Mouse (Mus musculus) G1E (cell line): ENCODE measurements around the gene Mfsd1. TPM values are rescaled to one million over a fixed set of nuclear protein-coding genes. Genes with fewer than 3 reads are reported as not detected.

Experiments used
- ATAC-seq: 2 replicates; pipeline ENCODE4 v1.8.0; 2016; ENCODE audit warnings: mild to moderate bottlenecking; ENCODE audit not compliant: insufficient number of reproducible peaks, poor library complexity, low FRiP score, severe bottlenecking; ENCODE audit errors: extremely low read depth
- DNase-seq: peaks from one replicate; pipeline ENCODE4 v3.0.0; 2012; ENCODE audit warnings: low spot score
- H3K27me3 ChIP-seq: 2 replicates; pipeline ENCODE4 v1.6.1; 2012; ENCODE audit warnings: mild to moderate bottlenecking, low read length, inconsistent platforms; ENCODE audit not compliant: insufficient read depth
- H3K36me3 ChIP-seq: replicated peaks from 2 replicates; pipeline ENCODE3; 2012; ENCODE audit warnings: mild to moderate bottlenecking, inconsistent platforms
- H3K4me1 ChIP-seq: 2 replicates; pipeline ENCODE4 v1.6.1; 2012; ENCODE audit warnings: low read depth, low read length, inconsistent platforms, mixed read lengths; ENCODE audit not compliant: insufficient read depth
- H3K4me3 ChIP-seq: 2 replicates; pipeline ENCODE4 v1.5.1; 2012; ENCODE audit warnings: low read depth, mild to moderate bottlenecking, inconsistent platforms, low read length, moderate library complexity, mixed read lengths
- H3K9me3 ChIP-seq: replicated peaks from 2 replicates; pipeline ENCODE4 v1.6.1; 2012; ENCODE audit warnings: inconsistent platforms
- CTCF ChIP-seq: IDR thresholded peaks from 2 replicates; pipeline ENCODE4 v1.5.1; 2012; ENCODE audit warnings: low read depth, low read length, inconsistent platforms, mixed read lengths
- GATA1 ChIP-seq: IDR thresholded peaks from 2 replicates; pipeline ENCODE4 v1.6.1; 2012; ENCODE audit warnings: borderline replicate concordance, low read length, inconsistent platforms, mixed read lengths
- GATA2 ChIP-seq: IDR thresholded peaks from 2 replicates; pipeline ENCODE4 v1.6.1; 2012; ENCODE audit warnings: low read depth, low read length, inconsistent platforms, borderline replicate concordance
- POLR2AphosphoS5 ChIP-seq: IDR thresholded peaks from 2 replicates; pipeline ENCODE4 v1.6.1; 2012; ENCODE audit warnings: low read depth, low read length, inconsistent platforms; ENCODE audit not compliant: insufficient replicate concordance
- TAL1 ChIP-seq: conservative IDR thresholded peaks from 2 replicates; pipeline ENCODE4 v1.6.1; 2012; ENCODE audit warnings: low read depth, low read length, inconsistent platforms, mixed read lengths
- polyA plus RNA-seq: library from polyadenylated mRNA; stranded (reverse); fragments of >175 nt; gene quantifications from 2 replicates; pipeline ENCODE4 v1.2.3, GENCODE M21; 2012
- total RNA-seq, 2 experiments: library from RNA; stranded (forward) in 1 of 2; stranded (reverse) in 1 of 2; fragments of 200-1000 nt in 1 of 2; fragments of >200 nt in 1 of 2; fragmentation: Nextera tagmentation in 1 of 2; gene quantifications; 2 replicates each; pipeline ENCODE4 v1.2.3; 2014 to 2017

The Mfsd1 gene
- total RNA-seq (2014; fragmentation: Nextera tagmentation): 29.5 and 30.1 TPM in 2 replicates
- 188 and 206 TPM in 2 replicates for total RNA-seq (2017)
- polyA plus RNA-seq: 24.0 and 25.6 TPM in 2 replicates

DNA sequence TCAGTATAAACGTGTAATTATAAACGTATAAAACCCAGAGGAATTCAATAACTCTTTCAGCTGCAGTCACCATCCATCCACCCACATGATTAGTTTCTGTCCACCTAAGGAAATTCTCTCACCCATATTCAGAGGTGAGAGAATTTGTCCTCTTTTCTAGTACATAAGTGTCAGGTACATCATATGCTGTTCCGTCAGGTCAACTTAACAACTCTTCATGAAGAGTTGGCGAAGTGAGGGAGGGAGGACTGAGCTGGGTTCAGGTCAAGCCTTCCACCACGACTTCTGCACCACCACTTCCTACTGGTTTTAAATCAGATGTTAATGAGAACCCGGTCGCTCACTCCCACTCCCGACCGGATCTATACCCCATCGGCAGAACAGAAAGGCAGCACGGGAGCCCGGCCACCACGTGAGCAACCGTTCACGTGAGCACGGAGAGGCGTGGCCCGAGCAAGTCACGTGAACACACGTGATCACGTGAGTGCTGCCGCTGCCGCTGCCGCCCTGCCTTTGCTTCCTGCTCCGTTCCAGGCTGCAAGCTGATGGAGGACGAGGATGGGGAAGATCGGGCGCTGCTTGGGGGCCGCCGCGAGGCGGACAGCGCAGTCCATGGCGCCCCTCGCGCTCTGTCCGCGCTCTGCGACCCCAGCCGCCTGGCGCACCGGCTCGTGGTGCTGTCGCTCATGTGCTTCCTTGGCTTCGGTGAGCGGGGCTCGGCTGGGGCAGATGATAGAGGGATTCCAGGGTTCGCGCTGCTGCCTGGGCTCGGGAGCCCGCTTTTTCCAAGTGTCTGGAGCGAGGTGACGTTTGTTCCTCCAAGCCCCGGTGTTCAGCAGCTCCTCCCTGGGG lies at the start of gene Mfsd1:
Mfsd1 (plus strand) TSS at position 469 of the 852 bp plus-strand sequence.
- ATAC-seq: peak; percentile 73
- TF ChIP-seq GATA1 (no peak), GATA2 (no peak), CTCF (no peak), POLR2AphosphoS5 (no peak), TAL1 (no peak)
- no peaks in the 10 kb centered on the region for H3K9me3 ChIP-seq
- peaks cover 26% of the 10 kb centered on the region for H3K4me1 ChIP-seq
- peak; percentile 80 for DNase-seq
- H3K4me3 ChIP-seq: peak within 1 kb of the TSS; percentile 99
- no peaks in the 10 kb centered on the region for H3K27me3 ChIP-seq
- H3K36me3 ChIP-seq: peaks cover 31% of the 10 kb centered on the region

DNA sequence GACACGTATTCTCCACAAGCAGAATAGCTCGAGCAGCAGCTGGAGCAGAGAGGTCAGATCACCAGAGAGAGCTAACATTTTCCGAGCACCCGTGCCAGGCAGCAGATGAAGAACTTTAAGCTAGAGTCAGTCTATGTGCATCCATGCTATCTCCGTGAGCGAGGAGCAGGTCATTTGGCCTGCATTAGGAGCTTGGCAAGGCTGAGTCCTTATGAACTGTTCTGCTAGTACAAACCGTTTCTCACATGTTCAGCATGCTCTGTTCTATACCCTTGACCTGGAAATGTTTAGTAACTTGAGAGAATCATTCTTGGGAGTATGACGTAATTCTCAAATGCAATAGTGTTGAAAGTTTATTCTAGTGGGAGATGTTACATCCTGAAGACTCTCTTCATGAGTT lies 38.9 kb upstream of the Mfsd1 start:
- Histone ChIP-seq H3K36me3 (no peaks in the 10 kb centered on the region), H3K9me3 (no peaks in the 10 kb centered on the region), H3K27me3 (no peaks in the 10 kb centered on the region), H3K4me3 (no peak overlapping the region), H3K4me1 (no peaks in the 10 kb centered on the region)
- DNase-seq (no peak), ATAC-seq (no peak)
- TF ChIP-seq GATA2 (no peak), GATA1 (no peak), TAL1 (no peak), POLR2AphosphoS5 (no peak), CTCF (no peak)

DNA sequence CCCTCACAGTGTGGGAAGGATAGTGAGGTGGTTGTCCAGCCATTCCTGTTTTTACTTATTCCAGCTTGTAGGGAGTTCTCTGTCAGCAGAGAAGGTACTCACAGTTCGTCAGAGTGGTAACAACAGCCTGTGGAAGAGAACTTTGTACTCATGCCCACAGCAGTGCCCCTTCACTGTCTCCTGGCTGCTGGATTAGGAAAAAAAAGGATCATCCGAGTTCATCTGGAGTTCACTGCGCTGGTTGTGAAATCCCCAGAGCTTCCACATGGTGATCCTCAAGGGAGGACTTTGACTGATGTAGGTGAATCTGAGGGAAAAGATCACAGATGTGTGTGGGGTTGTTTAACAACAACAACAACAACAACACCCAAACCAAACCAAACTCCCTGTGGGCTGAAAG lies 31.3 kb upstream of the Mfsd1 start:
- H3K4me1 ChIP-seq: no peaks in the 10 kb centered on the region
- ATAC-seq: no peak

DNA sequence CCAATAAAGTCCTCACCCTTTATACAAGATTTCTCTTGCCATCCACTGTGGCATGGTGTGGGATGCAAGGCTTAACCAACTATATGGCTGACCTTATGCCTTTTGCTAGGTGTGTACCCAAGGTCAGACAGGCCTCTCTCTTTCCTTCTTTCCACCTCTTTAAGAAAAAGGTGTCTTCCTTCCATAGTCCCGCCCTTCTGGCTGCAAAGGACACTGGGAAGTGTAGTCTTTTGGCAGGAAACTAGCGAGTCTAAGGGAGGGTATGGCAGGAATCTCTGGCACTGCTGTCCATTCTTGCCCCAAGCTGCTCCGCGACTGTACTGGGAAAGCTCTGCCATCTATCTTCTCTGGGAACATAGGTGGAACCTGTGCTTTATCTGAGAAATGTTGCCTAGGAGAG lies 29.3 kb upstream of the Mfsd1 start:
- no peak for TF ChIP-seq GATA2
- no peak for TF ChIP-seq GATA1
- TF ChIP-seq POLR2AphosphoS5: no peak
- TF ChIP-seq TAL1: no peak
- no peak for TF ChIP-seq CTCF
- Histone ChIP-seq H3K9me3 (no peaks in the 10 kb centered on the region), H3K36me3 (no peaks in the 10 kb centered on the region), H3K4me3 (no peak overlapping the region), H3K4me1 (no peaks in the 10 kb centered on the region), H3K27me3 (peaks cover 6% of the 10 kb centered on the region)
- no peak for DNase-seq
- ATAC-seq: no peak

More for the DNA sequence above, 31.3 kb upstream of the Mfsd1 start:
- Histone ChIP-seq H3K36me3 (no peaks in the 10 kb centered on the region), H3K27me3 (peaks cover 1% of the 10 kb centered on the region), H3K4me3 (no peak overlapping the region), H3K9me3 (no peaks in the 10 kb centered on the region)
- no peak for TF ChIP-seq POLR2AphosphoS5
- TF ChIP-seq GATA2: no peak
- no peak for TF ChIP-seq TAL1
- TF ChIP-seq CTCF: no peak
- no peak for TF ChIP-seq GATA1
- DNase-seq: no peak

DNA sequence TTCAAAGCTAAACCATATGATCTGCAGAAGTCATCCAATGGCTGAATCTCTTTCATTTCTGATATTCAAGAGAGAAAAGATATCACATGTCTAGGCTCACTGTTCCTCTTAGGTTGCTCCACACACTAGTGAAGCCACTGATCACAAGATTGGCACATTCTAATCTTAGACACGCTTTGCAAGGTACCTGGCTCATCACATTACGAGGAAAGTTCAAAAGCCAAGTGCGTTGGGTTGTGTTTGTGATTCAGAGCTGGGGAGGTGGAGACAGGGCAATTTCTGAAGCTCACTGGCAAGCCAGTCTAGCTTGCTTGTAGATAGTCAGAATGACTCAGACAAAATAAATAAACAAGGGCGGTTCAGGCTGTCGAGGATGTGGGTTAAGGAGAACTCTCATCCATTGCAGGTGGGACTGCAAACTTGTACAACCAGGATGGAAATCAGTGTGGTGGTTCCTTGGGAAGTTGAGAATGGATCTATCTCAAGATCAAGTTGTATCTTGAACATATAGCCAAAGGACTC lies 28.6 kb upstream of the Mfsd1 start:
- H3K36me3 ChIP-seq: no peaks in the 10 kb centered on the region
- TF ChIP-seq CTCF (no peak), TAL1 (no peak), POLR2AphosphoS5 (no peak), GATA1 (no peak), GATA2 (no peak)
- H3K4me1 ChIP-seq: no peaks in the 10 kb centered on the region
- no peak overlapping the region for H3K4me3 ChIP-seq
- H3K9me3 ChIP-seq: no peaks in the 10 kb centered on the region
- H3K27me3 ChIP-seq: peaks cover 6% of the 10 kb centered on the region
- DNase-seq (no peak), ATAC-seq (no peak)

DNA sequence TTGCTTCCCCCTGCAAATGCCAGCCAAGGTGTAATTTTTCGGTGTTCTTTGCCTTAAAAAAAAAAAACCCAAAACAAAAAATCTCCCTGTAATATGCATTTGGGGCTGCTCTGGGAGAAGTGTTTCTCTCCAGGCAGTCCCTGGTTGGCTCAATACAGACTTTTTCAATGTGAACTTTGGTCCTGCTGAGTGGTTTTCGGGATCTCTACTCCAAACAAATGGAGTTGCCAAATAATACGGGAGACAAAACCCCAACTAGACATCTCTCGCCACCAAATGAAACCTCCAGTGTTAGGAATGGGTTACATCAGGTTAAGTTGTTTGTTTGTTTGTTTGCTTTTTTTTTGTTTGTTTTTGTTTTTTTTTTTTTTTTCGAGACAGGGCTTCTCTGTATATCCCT lies 27.3 kb upstream of the Mfsd1 start:
- Histone ChIP-seq H3K27me3 (peaks cover 6% of the 10 kb centered on the region), H3K4me3 (no peak overlapping the region), H3K4me1 (no peaks in the 10 kb centered on the region), H3K9me3 (no peaks in the 10 kb centered on the region), H3K36me3 (no peaks in the 10 kb centered on the region)
- DNase-seq (no peak), ATAC-seq (no peak)
- TF ChIP-seq CTCF: no peak
- no peak for TF ChIP-seq GATA1
- TF ChIP-seq TAL1: no peak
- no peak for TF ChIP-seq POLR2AphosphoS5
- TF ChIP-seq GATA2: no peak
